Mouse (Mus musculus) embryonic facial prominence, embryonic 14.5 days (tissue): ENCODE results near the gene Manbal. TPM values are rescaled to one million over a fixed set of nuclear protein-coding genes. Genes with fewer than 3 reads are reported as not detected.

Experiments used
- ATAC-seq: fragments of 200-750 bp; cut with Nextera tagmentation; 2 replicates; pipeline ENCODE4 v1.8.0; 2017; ENCODE audit warnings: low read depth, moderate number of reproducible peaks, moderate TSS enrichment
- DNase-seq: peaks from one replicate; pipeline ENCODE4 v3.0.0-alpha.2; 2015; ENCODE audit warnings: low spot score
- H3K27ac ChIP-seq: fragments of 300-500 bp; sonication (generic); replicated peaks from 2 replicates; pipeline ENCODE4 v1.5.1; 2014; ENCODE audit warnings: low read depth, mild to moderate bottlenecking, low read length, moderate library complexity
- H3K27me3 ChIP-seq: fragments of 300-500 bp; sonication (generic); replicated peaks from 2 replicates; pipeline ENCODE4 v1.6.1; 2014; ENCODE audit warnings: low read length; ENCODE audit not compliant: control insufficient read depth, insufficient read depth
- H3K36me3 ChIP-seq: fragments of 300-500 bp; sonication (generic); 2 replicates; pipeline ENCODE4 v1.6.1; 2014; ENCODE audit warnings: low read length, mixed read lengths; ENCODE audit not compliant: control insufficient read depth, insufficient read depth
- H3K4me1 ChIP-seq: fragments of 300-500 bp; sonication (generic); 2 replicates; pipeline ENCODE4 v1.6.1; 2014; ENCODE audit warnings: antibody characterized with exemption, low read length; ENCODE audit not compliant: control insufficient read depth, insufficient read depth
- H3K4me2 ChIP-seq: fragments of 300-500 bp; sonication (generic); 2 replicates; pipeline ENCODE4 v1.6.1; 2014; ENCODE audit warnings: low read depth, mild to moderate bottlenecking, low read length, moderate library complexity, mixed read lengths
- H3K4me3 ChIP-seq: fragments of 300-500 bp; sonication (generic); 2 replicates; pipeline ENCODE4 v1.5.1; 2014; ENCODE audit warnings: low read depth, mild to moderate bottlenecking, low read length
- H3K9ac ChIP-seq: fragments of 300-500 bp; sonication (generic); 2 replicates; pipeline ENCODE4 v1.6.1; 2014; ENCODE audit warnings: low read depth, mild to moderate bottlenecking, low read length, moderate library complexity, mixed read lengths
- H3K9me3 ChIP-seq: fragments of 300-500 bp; sonication (generic); 2 replicates; pipeline ENCODE4 v1.6.1; 2016; ENCODE audit warnings: low read length; ENCODE audit not compliant: control insufficient read depth
- WGBS: fragments of 180-500 bp; shearing (Covaris S2); extraction: QIAGEN DNeasy Blood & Tissue Kit; methylation state at CpG from one replicate; pipeline ENCODE4 v1.1.7; 2014; 5-methylcytosine and 5-hydroxymethylcytosine counted together
- polyA plus RNA-seq: library from polyadenylated mRNA; unstranded; fragments of >200 nt; fragmentation: Nextera tagmentation; extraction: Ambion mirVana; gene quantifications from 2 replicates; pipeline ENCODE4 v1.2.1, GENCODE M21; 2014

Manbal gene
- polyA plus RNA-seq, 1 experiment from 2014 or later, result 39.7 TPM

DNA sequence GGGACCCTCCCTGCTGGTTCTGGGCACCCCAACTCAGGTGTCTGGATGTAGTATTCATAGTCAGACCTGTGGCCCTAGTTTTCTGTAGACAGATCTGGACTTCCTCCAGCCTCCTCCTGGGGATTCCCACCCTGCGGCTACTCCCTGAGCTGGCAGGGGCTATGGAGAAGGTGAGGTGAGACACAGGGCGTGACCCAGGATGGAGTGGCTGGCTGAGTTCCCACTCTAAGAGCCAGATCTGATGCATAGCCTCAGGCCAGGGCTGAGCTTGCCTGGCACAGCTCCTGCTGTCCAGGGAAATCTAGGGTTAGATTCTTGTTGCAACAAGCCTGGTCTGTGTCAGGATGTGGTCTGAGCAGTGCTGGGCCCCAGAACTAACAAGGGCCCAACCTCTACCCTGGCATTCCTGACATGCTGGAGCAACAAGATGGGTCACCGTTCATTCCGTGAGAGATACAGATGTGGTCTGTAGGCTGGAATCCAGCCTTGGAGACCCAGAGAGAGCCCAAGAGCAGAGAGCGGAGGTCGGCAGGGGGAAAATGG lies 43.8 kb downstream of the Manbal start:
- Histone ChIP-seq H3K4me1 (no peaks in the 10 kb centered on the region; the same call in 1 of the 2 replicates), H3K9ac (no peak overlapping the region), H3K4me2 (no peak overlapping the region), H3K9me3 (no peaks in the 10 kb centered on the region), H3K27ac (no peak overlapping the region), H3K27me3 (no peaks in the 10 kb centered on the region), H3K36me3 (no peaks in the 10 kb centered on the region), H3K4me3 (no peak overlapping the region)
- 73% methylated on average over 6 of the region's 6 CpGs for WGBS
- DNase-seq (no peak), ATAC-seq (no peak)

DNA sequence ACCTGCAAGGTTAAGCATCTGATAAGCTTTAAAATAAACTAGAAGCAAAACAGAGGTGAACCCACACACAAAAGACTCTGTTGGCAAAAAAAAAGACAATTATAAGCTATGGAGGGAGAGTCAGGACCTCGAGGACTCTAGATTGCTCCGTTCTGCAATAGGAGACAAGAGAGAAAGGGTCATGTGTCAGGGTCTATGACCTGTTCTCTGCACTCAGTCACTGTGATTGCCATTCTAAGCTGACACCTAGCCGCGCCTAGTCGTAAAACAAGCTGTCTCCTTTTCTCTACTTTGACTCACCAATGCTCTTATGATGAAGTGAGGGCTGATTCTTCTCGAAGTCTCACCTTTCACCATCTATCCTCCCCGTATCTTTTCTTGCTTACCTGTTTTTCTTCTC lies 45.1 kb downstream of the Manbal start:
- DNase-seq (no peak), ATAC-seq (no peak)
- WGBS, result 70% methylated on average over 7 of the region's 7 CpGs
- Histone ChIP-seq H3K27me3 (no peaks in the 10 kb centered on the region), H3K4me1 (no peaks in the 10 kb centered on the region; the same call in 1 of the 2 replicates), H3K9me3 (no peaks in the 10 kb centered on the region), H3K36me3 (no peaks in the 10 kb centered on the region), H3K4me3 (no peak overlapping the region), H3K4me2 (no peak overlapping the region), H3K9ac (no peak overlapping the region), H3K27ac (no peak overlapping the region)

DNA sequence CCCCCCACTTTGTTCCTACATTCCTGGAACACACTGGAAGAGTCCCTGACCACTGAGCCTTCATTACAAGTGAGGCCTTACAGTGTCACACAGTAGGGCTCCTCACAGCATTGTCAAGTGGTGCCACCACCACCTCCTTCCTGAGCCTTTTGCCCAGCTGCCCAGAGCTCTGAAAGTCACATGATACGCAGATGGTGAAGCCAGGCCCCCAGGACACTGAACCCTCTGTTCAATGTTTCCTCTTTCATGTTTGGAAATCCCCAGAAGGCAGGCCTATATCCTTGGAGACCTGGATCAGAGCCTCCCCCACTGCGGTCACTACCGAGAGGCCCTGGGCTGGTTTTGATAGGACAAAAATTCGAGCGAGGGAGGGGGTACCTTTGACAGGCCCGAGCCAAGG lies 49.8 kb downstream of the Manbal start:
- Histone ChIP-seq H3K27me3 (no peaks in the 10 kb centered on the region), H3K4me3 (no peak overlapping the region), H3K9me3 (no peaks in the 10 kb centered on the region), H3K4me2 (no peak overlapping the region), H3K36me3 (no peaks in the 10 kb centered on the region), H3K27ac (no peak overlapping the region), H3K4me1 (peaks cover 3% of the 10 kb centered on the region; the same call in 1 of the 2 replicates), H3K9ac (no peak overlapping the region)
- no peak for DNase-seq
- WGBS, result 44% methylated on average over 6 of the region's 6 CpGs
- no peak for ATAC-seq

DNA sequence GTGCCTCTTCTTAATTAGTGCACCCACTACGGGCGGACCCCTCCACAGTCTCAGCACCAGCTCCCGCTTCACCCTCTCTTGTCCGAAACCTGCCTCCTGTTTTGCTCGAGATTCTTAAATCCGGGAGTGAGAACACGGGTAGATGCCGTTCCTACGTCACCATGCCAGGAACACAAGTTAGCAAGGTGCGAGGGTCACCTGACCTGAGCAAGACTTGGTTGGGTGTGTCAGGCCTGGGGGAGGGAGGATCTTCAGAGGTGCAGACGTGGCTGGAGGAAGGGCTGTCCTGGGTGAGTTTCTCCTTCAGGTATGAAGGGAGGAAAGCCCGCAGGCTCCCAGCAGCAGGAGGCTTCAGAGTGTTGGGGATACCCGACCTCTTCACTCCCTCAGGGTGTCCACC lies 50.8 kb downstream of the Manbal start, which contains the start of gene Src:
Src (plus strand) TSS at position 239 of the 400 bp plus-strand sequence.
- Histone ChIP-seq H3K4me1 (peaks cover 6% of the 10 kb centered on the region; the same call in 1 of the 2 replicates), H3K4me2 (no peak within 1 kb of the TSS), H3K4me3 (no peak within 1 kb of the TSS), H3K36me3 (no peaks in the 10 kb centered on the region), H3K27me3 (no peaks in the 10 kb centered on the region), H3K9ac (no peak within 1 kb of the TSS), H3K27ac (no peak within 1 kb of the TSS), H3K9me3 (no peaks in the 10 kb centered on the region)
- DNase-seq (no peak), ATAC-seq (no peak)
- 24% methylated on average over 13 of the region's 13 CpGs for WGBS

DNA sequence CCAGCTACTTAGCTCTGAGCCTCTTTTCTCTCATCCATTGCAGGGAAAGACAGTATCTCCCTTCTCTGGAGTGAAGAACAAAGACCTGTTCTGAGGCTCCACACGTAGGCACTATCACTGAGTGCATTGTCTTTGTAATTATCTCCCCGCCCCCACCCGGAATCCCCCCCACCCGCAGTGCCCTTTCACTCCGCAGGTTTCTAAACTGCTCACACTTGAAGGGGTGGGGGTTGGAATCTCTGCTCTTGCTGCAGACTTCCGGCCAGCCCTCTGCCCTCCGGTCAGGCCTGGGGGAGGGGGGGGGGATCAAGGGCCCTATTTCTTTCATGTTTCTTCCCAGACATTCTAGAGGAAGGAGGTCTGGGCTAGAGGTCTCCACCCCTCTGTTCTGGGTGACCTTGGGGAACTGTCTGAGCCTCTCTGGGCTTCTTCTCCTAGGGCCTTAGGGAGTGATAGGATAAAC lies 51.2 kb downstream of the Manbal start:
- Histone ChIP-seq H3K4me2 (no peak overlapping the region), H3K27ac (no peak overlapping the region), H3K9ac (no peak overlapping the region), H3K36me3 (no peaks in the 10 kb centered on the region), H3K4me1 (peaks cover 10% of the 10 kb centered on the region; the same call in 1 of the 2 replicates), H3K27me3 (no peaks in the 10 kb centered on the region), H3K4me3 (no peak overlapping the region), H3K9me3 (no peaks in the 10 kb centered on the region)
- ATAC-seq (0 out of 2 replicates have a peak, but pooled peaks have one; percentile 13), DNase-seq (no peak)
- 10% methylated on average over 7 of the region's 7 CpGs for WGBS

DNA sequence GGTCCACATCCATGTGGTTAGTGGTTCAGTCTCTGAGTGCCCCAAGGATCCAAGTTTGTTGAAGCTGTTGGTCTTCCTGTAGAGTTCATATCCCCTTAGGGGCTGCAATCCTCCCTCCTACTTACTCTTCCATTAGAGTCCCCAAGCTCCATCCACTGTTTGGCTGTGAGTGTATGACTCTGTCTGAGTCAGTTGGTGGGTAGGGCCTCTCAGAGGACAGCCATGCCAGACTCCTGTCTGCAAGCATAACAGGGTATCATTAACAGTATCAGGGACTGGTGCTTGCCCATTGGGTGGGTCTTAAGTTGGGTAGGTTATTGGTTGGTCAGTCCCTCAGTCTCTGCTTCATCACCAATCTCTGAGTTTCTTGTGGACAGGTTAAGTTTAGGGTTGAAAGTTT lies 52.1 kb downstream of the Manbal start:
- no peak for ATAC-seq
- no peaks in the 10 kb centered on the region for H3K36me3 ChIP-seq
- no peak overlapping the region for H3K9ac ChIP-seq
- H3K4me2 ChIP-seq, result no peak overlapping the region
- DNase-seq, result no peak
- H3K9me3 ChIP-seq, result no peaks in the 10 kb centered on the region
- peaks cover 10% of the 10 kb centered on the region; the same call in 1 of the 2 replicates for H3K4me1 ChIP-seq
- H3K27ac ChIP-seq, result no peak overlapping the region
- no peak overlapping the region for H3K4me3 ChIP-seq
- H3K27me3 ChIP-seq, result no peaks in the 10 kb centered on the region

DNA sequence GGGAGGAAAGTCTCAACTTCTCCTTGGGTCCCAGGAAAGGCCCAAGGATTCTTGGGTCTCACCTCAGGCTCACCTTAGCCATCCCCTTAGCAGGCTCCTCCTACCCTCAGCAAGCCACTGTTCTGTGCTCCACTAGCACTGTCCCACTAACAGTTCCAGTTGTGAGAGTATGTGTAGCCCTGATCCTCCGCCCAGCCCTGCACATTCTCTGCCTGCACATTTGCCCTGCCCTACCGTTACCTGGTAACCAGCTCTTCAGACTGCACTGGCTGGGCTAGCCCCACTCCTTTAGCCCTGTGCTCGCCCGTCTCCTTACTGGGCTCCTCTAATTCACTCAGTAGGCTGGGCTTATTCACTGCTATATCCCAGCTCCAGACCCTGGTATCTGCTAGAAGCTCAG lies 53.0 kb downstream of the Manbal start:
- no peak for ATAC-seq
- 81% methylated on average over 4 of the region's 4 CpGs for WGBS
- DNase-seq, result no peak

DNA sequence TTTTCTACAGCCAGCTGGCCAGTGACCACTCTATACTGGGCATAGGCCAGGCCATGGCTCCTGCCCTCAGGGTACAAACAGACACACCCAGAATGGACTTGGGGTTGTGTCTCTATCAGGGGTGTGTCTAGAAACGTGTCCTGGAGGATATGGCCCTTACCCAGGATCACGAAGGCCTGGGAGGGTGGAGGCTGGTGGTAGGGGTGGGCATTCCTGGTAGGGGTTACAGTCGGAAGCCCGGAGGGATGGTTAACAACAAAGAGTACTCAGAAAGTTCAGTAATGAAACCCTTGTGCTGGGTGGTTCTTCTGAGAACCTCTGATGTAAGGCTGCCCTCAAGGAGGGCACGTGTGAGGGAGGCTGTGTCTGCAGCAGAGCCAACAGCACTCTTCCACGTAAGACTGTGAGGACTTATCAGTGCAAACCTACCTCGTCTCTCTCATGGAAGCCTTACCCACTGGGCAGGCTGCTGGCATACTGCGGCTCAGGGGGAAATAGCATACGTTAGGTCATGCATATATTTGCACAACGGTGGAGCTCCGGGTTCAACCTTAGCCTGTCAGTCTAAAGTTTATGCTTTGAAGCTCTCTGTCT lies 54.8 kb downstream of the Manbal start:
- Histone ChIP-seq H3K27me3 (no peaks in the 10 kb centered on the region), H3K4me1 (peaks cover 22% of the 10 kb centered on the region), H3K9ac (no peak overlapping the region), H3K36me3 (no peaks in the 10 kb centered on the region), H3K9me3 (no peaks in the 10 kb centered on the region), H3K4me3 (no peak overlapping the region), H3K4me2 (no peak overlapping the region), H3K27ac (no peak overlapping the region; the same call in 1 of the 2 replicates)
- no peak for ATAC-seq
- no peak for DNase-seq
- WGBS, result 55% methylated on average over 11 of the region's 11 CpGs

More for the DNA sequence above, 53.0 kb downstream of the Manbal start:
- Histone ChIP-seq H3K9ac (no peak overlapping the region), H3K4me3 (no peak overlapping the region), H3K4me1 (peaks cover 17% of the 10 kb centered on the region), H3K27ac (no peak overlapping the region), H3K4me2 (no peak overlapping the region), H3K9me3 (no peaks in the 10 kb centered on the region), H3K27me3 (no peaks in the 10 kb centered on the region), H3K36me3 (no peaks in the 10 kb centered on the region)
